Mouse (Mus musculus) limb, embryonic 14.5 days (tissue): Measurements from ENCODE around the gene C1qtnf9. TPM values are rescaled to one million over a fixed set of nuclear protein-coding genes. Genes with fewer than 3 reads are reported as not detected.

ENCODE experiments used
- ATAC-seq: fragments of 200-750 bp; cut with Nextera tagmentation; 2 replicates; pipeline ENCODE4 v1.8.0; 2017; ENCODE audit warnings: low read depth, moderate number of reproducible peaks, moderate TSS enrichment; ENCODE audit not compliant: low FRiP score
- DNase-seq: peaks from one replicate; pipeline ENCODE4 v3.0.0-alpha.2; 2015; ENCODE audit warnings: low spot score
- H3K27ac ChIP-seq: fragments of 300-500 bp; sonication (generic); replicated peaks from 2 replicates; pipeline ENCODE4 v1.5.1; 2014; ENCODE audit warnings: low read depth, mild to moderate bottlenecking, low read length, moderate library complexity, mixed read lengths
- H3K27me3 ChIP-seq: fragments of 300-500 bp; sonication (generic); 2 replicates; pipeline ENCODE4 v1.6.1; 2014; ENCODE audit warnings: low read length, mixed read lengths; ENCODE audit not compliant: control insufficient read depth, insufficient read depth
- H3K36me3 ChIP-seq: fragments of 300-500 bp; sonication (generic); 2 replicates; pipeline ENCODE4 v1.6.1; 2014; ENCODE audit warnings: mild to moderate bottlenecking, low read length, moderate library complexity, mixed read lengths; ENCODE audit not compliant: control insufficient read depth, insufficient read depth
- H3K4me1 ChIP-seq: fragments of 300-500 bp; sonication (generic); 2 replicates; pipeline ENCODE4 v1.6.1; 2014; ENCODE audit warnings: antibody characterized with exemption, low read length, mixed read lengths; ENCODE audit not compliant: control insufficient read depth, insufficient read depth
- H3K4me2 ChIP-seq: fragments of 300-500 bp; sonication (generic); replicated peaks from 2 replicates; pipeline ENCODE4 v1.6.1; 2014; ENCODE audit warnings: low read depth, mild to moderate bottlenecking, low read length, moderate library complexity; ENCODE audit not compliant: severe bottlenecking
- H3K4me3 ChIP-seq: fragments of 300-500 bp; sonication (generic); replicated peaks from 2 replicates; pipeline ENCODE4 v1.5.1; 2014; ENCODE audit warnings: low read length
- H3K9ac ChIP-seq: fragments of 300-500 bp; sonication (generic); 2 replicates; pipeline ENCODE4 v1.6.1; 2014; ENCODE audit warnings: mild to moderate bottlenecking, low read depth, low read length, moderate library complexity; ENCODE audit not compliant: severe bottlenecking
- H3K9me3 ChIP-seq: fragments of 300-500 bp; sonication (generic); 2 replicates; pipeline ENCODE4 v1.6.1; 2016; ENCODE audit warnings: low read length; ENCODE audit not compliant: control insufficient read depth
- POLR2A ChIP-seq: fragments of 200-500 bp; IDR thresholded peaks from 2 replicates; pipeline ENCODE4 v1.8.0; 2012; ENCODE audit warnings: inconsistent platforms, mild to moderate bottlenecking, moderate library complexity, borderline replicate concordance; ENCODE audit not compliant: insufficient read depth, insufficient read length; ENCODE audit errors: extremely low read depth
- WGBS: fragments of 180-500 bp; shearing (Covaris S2); extraction: QIAGEN DNeasy Blood & Tissue Kit; methylation state at CpG from one replicate; pipeline ENCODE4 v1.1.7; 2014; 5-methylcytosine and 5-hydroxymethylcytosine counted together
- polyA plus RNA-seq, 2 experiments: library from polyadenylated mRNA; depleted of rRNA in 1 of 2; stranded (reverse) in 1 of 2; unstranded in 1 of 2; fragments of >200 nt; fragmentation: Nextera tagmentation in 1 of 2; extraction: Ambion mirVana in 1 of 2; gene quantifications; 2 replicates each; pipeline versions ENCODE4 v1.2.1 to v1.2.3; 2012 to 2014

C1qtnf9 gene
- polyA plus RNA-seq, 2 experiments, result 0.78 to 2.1 TPM

- H3K36me3 ChIP-seq, result 0 out of 2 replicates have a peak, but pooled peaks cover 3% of the 10 kb centered on the region
- H3K27me3 ChIP-seq, result no peaks in the 10 kb centered on the region
- H3K9me3 ChIP-seq, result no peaks in the 10 kb centered on the region
- 89% methylated on average over 21 of the region's 21 CpGs for WGBS
- DNase-seq (no peak), ATAC-seq (no peak)
- H3K4me1 ChIP-seq, result peaks cover 5% of the 10 kb centered on the region
- no peak overlapping the region for H3K4me3 ChIP-seq
- TF ChIP-seq POLR2A, result no peak
- H3K4me2 ChIP-seq, result no peak overlapping the region
- no peak overlapping the region for H3K27ac ChIP-seq
- H3K9ac ChIP-seq, result no peak overlapping the region
These were observed 20.6 kb upstream of the C1qtnf9 start for GRCm38 (mm10) chr14:60747154-60747870.

GRCm38 (mm10) chr14:60749880-60750279, 18.1 kb upstream of the C1qtnf9 start:
- no peaks in the 10 kb centered on the region for H3K27me3 ChIP-seq
- 0 out of 2 replicates have a peak, but pooled peaks cover 3% of the 10 kb centered on the region for H3K36me3 ChIP-seq
- DNase-seq (no peak), ATAC-seq (no peak)
- no peak overlapping the region for H3K9ac ChIP-seq
- TF ChIP-seq POLR2A, result no peak
- no peak overlapping the region for H3K4me2 ChIP-seq
- no peaks in the 10 kb centered on the region for H3K4me1 ChIP-seq
- H3K27ac ChIP-seq, result no peak overlapping the region
- no peaks in the 10 kb centered on the region for H3K9me3 ChIP-seq
- 87% methylated on average over 12 of the region's 12 CpGs for WGBS
- H3K4me3 ChIP-seq, result no peak overlapping the region

GRCm38 (mm10) chr14:60751581-60751980, 16.4 kb upstream of the C1qtnf9 start:
- H3K36me3 ChIP-seq, result 0 out of 2 replicates have a peak, but pooled peaks cover 6% of the 10 kb centered on the region
- no peaks in the 10 kb centered on the region for H3K27me3 ChIP-seq
- H3K9ac ChIP-seq, result no peak overlapping the region
- H3K4me2 ChIP-seq, result no peak overlapping the region
- WGBS, result 85% methylated on average over 16 of the region's 16 CpGs
- ATAC-seq, result no peak
- H3K9me3 ChIP-seq, result no peaks in the 10 kb centered on the region
- TF ChIP-seq POLR2A, result no peak
- no peaks in the 10 kb centered on the region for H3K4me1 ChIP-seq
- DNase-seq, result no peak
- H3K4me3 ChIP-seq, result no peak overlapping the region
- no peak overlapping the region for H3K27ac ChIP-seq

- 81% methylated on average over 14 of the region's 14 CpGs for WGBS
- Histone ChIP-seq H3K4me2 (no peak overlapping the region), H3K9me3 (no peaks in the 10 kb centered on the region), H3K4me3 (no peak overlapping the region), H3K36me3 (0 out of 2 replicates have a peak, but pooled peaks cover 5% of the 10 kb centered on the region), H3K27me3 (no peaks in the 10 kb centered on the region), H3K27ac (no peak overlapping the region), H3K4me1 (no peaks in the 10 kb centered on the region), H3K9ac (no peak overlapping the region)
- ATAC-seq (no peak), DNase-seq (no peak)
- TF ChIP-seq POLR2A, result no peak
These were observed 14.8 kb upstream of the C1qtnf9 start for GRCm38 (mm10) chr14:60752892-60753800.

- Histone ChIP-seq H3K9ac (no peak overlapping the region), H3K9me3 (no peaks in the 10 kb centered on the region), H3K4me1 (no peaks in the 10 kb centered on the region), H3K27ac (no peak overlapping the region), H3K4me2 (no peak overlapping the region), H3K36me3 (0 out of 2 replicates have a peak, but pooled peaks cover 5% of the 10 kb centered on the region), H3K4me3 (no peak overlapping the region), H3K27me3 (no peaks in the 10 kb centered on the region)
- no peak for DNase-seq
- 90% methylated on average over 10 of the region's 10 CpGs for WGBS
- TF ChIP-seq POLR2A, result no peak
- no peak for ATAC-seq
These were observed 14.2 kb upstream of the C1qtnf9 start for GRCm38 (mm10) chr14:60753801-60754126.
